Mouse (Mus musculus) right cerebral cortex, adult 2 months (tissue): ENCODE results near the gene Zfp318.
A peak's percentile ranks its signal among the peaks of the same experiment; 100 is the strongest.

ENCODE experiments used
- DNase-seq, 2 experiments: peaks; one replicate each; pipeline ENCODE4 v3.0.0; 2021 to 2022; ENCODE audit warnings: low spot score in 2 of 2

Zfp318 gene

GRCm38 (mm10) chr17:46383294-46384060, at the start of gene Zfp318:
Gene Zfp318 (plus strand): TSS chr17:46383731.
- peak; percentile 96 for DNase-seq

GRCm38 (mm10) chr17:46336475-46336874, 47.1 kb upstream of the Zfp318 start:
- no peak for DNase-seq

- DNase-seq: no peak
Measured at GRCm38 (mm10) chr17:46341208-46341607, 42.3 kb upstream of the Zfp318 start.

- no peak for DNase-seq
Measured at GRCm38 (mm10) chr17:46351026-46351700, 32.4 kb upstream of the Zfp318 start.

- no peak for DNase-seq
Measured at GRCm38 (mm10) chr17:46371783-46372182, 11.7 kb upstream of the Zfp318 start.

GRCm38 (mm10) chr17:46378564-46378963, 5.0 kb upstream of the Zfp318 start:
- DNase-seq: no peak

GRCm38 (mm10) chr17:46384061-46384801, 700 bp downstream of the Zfp318 start:
- DNase-seq: peak; percentile 19 to 33

- DNase-seq: no peak
Measured at GRCm38 (mm10) chr17:46388200-46388599, 4.7 kb downstream of the Zfp318 start.

GRCm38 (mm10) chr17:46393012-46393411, 9.5 kb downstream of the Zfp318 start:
- DNase-seq: peak; percentile 42 to 51

GRCm38 (mm10) chr17:46394631-46395030, 11.1 kb downstream of the Zfp318 start:
- no peak for DNase-seq

- no peak for DNase-seq
Measured at GRCm38 (mm10) chr17:46408478-46408877, 24.9 kb downstream of the Zfp318 start.

- DNase-seq: no peak
Measured at GRCm38 (mm10) chr17:46418628-46419027, 35.1 kb downstream of the Zfp318 start.

- DNase-seq: no peak
Measured at GRCm38 (mm10) chr17:46419717-46420116, 36.2 kb downstream of the Zfp318 start.

GRCm38 (mm10) chr17:46426496-46426895, 43.0 kb downstream of the Zfp318 start:
- no peak for DNase-seq

GRCm38 (mm10) chr17:46428761-46429414, 45.4 kb downstream of the Zfp318 start, which contains the start of gene Crip3:
Gene Crip3 (plus strand): TSS chr17:46428926.
- DNase-seq: no peak

- DNase-seq: no peak
Measured at GRCm38 (mm10) chr17:46433627-46434026, 50.1 kb downstream of the Zfp318 start.

GRCm38 (mm10) chr17:46436672-46437366, 53.3 kb downstream of the Zfp318 start:
- DNase-seq: peak in 1 of 2 experiments; percentile 38

- DNase-seq: no peak
Measured at GRCm38 (mm10) chr17:46438298-46438873, 54.9 kb downstream of the Zfp318 start, which contains the start of gene Slc22a7. Gene Slc22a7 (minus strand): TSS chr17:46438457.

GRCm38 (mm10) chr17:46439176-46439575, 55.6 kb downstream of the Zfp318 start:
- no peak for DNase-seq

- DNase-seq: no peak
Measured at GRCm38 (mm10) chr17:46444839-46445579, 61.5 kb downstream of the Zfp318 start.
